Mouse (Mus musculus) gastrocnemius, adult 8-10 months (tissue): ENCODE measurements around the gene Akr1b10. TPM values are rescaled to one million over a fixed set of nuclear protein-coding genes. Genes with fewer than 3 reads are reported as not detected.
"Not testable (repeated sequence)": the region's sequence is repeated elsewhere in the genome, so short reads cannot be mapped to it uniquely, and the experiment has no call there.

Source experiments
- DNase-seq, 2 experiments: peaks; one replicate each; pipeline ENCODE4 v3.0.0; 2022; ENCODE audit warnings: low spot score in 2 of 2
- total RNA-seq, 4 experiments: library from RNA; stranded (reverse); gene quantifications; 2 replicates each; pipeline ENCODE4 v1.2.4; 2022

Gene Akr1b10
- total RNA-seq, 4 experiments from 2014 or later, result 45.7 to 56.7 (median 53.0) TPM

DNA sequence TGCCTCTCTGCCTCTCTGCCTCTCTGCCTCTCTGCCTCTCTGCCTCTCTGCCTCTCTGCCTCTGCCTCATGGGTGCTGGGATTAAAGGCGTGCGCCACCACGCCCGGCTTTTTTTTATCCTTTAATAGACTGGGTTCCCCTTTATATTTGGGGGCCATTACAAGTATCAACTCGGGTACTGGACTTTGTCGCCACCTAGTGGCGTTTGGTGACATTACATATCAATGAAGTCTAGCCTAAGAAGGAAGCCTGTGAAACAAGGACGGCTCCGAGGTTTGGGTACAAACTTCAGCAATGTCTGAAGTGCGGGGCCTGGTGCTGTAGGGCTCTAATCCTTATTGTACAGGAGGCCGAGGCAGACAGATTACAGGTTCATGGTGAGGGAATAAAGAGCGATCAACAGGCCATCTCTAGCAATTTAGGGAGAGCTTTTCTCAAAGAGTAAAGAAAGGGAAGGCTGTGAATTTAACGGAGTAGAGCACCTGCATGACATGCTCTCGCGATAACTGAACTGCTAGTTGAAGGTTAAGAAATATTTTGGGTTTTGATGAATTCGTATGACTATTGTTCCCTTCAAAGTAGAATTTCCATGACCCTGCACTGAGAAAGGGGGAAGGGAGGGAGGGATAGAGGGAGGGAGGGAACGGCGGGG lies 12.2 kb upstream of the Akr1b10 start:
- DNase-seq, result peak; percentile 58 to 61

- DNase-seq, result no peak
Observed at GRCm38 (mm10) chr6:34373841-34374240, 10.2 kb upstream of the Akr1b10 start.

DNA sequence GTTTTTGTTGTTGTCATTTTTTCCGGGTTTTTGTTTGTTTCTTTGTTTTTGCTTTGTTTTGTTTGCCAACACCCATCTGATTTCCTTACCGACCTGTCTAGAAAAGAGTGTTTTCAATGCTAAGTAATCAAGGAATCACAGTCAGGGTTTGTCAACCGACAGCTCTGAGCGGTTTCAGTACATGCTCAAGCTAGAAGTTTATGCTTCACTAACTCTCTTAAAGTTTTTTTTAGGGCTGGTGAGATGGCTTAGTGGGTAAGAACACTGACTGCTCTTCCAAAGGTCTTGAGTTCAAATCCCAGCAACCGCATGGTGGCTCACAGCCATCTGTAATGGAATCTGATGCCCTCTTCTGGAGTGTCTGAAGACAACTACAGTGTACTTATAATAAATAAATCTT lies 8.1 kb upstream of the Akr1b10 start:
- not testable (repeated sequence) for DNase-seq

DNA sequence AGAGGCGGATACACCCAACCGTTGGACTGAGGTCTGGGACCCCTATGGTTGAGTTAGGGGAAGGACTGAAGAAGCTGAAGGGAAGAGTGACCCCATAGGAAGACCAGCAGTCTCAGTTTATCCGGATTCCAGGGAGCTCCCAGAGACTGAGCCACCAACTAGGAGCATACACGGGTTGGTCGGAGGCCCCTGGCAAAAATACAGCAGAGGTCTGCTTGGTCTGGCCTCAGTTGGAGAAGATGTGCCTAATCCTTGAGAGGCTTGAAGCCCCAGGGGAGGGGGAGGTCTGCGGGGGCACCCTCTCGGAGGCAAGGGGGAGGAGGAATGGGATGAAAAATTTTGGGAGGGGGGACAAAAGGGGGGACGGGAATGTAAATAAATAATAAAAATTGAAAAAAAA lies 617 bp upstream of the Akr1b10 start:
- DNase-seq, result no peak

DNA sequence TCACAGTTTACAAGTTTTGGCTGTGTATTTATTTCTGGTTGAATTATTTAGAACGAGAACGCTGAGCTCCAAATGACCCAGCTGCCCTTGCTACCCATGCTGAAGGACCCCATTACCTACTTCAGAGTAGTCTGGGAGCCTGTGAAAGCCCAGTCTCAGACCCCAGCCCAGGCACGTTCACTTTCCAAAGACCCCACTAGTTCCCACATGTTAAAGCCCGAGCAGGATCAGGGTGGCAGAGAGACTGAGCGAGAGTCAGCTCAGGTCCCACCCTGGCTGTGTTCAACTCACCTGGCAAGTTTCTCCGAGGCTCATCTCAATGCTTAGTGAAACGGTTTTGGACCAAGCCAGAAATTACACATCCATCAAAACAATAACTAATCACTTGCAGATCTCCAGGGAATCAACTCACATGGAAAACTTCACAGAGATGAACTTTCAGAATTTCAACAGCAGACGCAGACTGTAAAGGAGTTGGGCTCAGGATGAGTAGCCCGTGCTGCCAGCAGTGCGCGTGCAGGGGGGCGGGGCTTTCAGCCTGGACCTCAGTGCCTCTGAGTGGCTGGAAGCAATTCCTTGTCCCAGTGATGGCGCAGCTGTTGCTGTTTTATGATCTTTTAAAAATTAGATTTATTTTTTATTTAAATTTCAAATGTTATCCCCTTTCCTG lies 818 bp downstream of the Akr1b10 start:
- DNase-seq, result peak in 1 of 2 experiments; percentile 44

- DNase-seq, result no peak
Observed at GRCm38 (mm10) chr6:34388420-34389156, 4.6 kb downstream of the Akr1b10 start.

DNA sequence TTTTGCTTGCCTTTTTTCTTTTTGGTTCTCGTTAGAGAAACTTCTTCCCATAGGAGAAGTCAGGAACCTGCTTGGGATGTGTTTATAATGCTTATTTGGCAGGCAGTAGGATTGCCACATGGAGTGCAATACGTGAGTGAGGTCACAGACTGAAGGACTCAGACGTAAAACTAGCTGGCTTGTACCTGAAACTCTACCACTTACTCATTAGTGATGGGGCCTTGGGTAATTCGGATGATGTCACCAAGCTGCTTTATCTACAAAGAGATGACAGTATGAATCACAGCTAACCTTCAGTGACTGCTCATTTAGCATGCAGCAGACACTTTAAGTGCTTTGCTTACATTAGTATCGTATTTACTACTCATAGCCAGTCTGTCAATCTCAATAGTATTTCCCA lies 11.9 kb downstream of the Akr1b10 start:
- no peak for DNase-seq

DNA sequence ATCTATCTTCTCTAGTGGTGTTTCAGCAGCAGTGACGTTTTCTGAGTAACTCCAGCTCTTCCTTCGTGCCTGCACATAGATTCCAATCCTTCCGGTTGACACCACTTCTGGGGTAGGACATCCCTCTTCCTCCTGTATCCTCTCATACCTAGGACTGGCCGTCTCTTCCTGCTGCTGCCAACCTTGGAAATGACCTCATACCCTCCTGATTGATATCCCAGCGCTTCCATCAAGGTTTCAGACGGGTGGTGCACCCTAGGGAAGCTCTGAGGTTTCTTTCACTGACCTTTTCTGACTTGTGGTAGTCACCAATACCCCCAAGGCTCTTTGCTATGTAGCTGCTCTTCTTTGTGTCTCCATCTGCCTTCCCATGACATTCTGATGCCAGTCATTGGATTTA lies 14.4 kb downstream of the Akr1b10 start:
- no peak for DNase-seq

- DNase-seq, result no peak
Observed at GRCm38 (mm10) chr6:34399606-34400220, 15.7 kb downstream of the Akr1b10 start.

GRCm38 (mm10) chr6:34400696-34401095 lies 16.7 kb downstream of the Akr1b10 start:
- DNase-seq, result no peak

GRCm38 (mm10) chr6:34406746-34407145 lies 22.7 kb downstream of the Akr1b10 start:
- no peak for DNase-seq

- no peak for DNase-seq
Observed at GRCm38 (mm10) chr6:34407403-34407802, 23.4 kb downstream of the Akr1b10 start.

- no peak for DNase-seq
Observed at GRCm38 (mm10) chr6:34412023-34412422, 28.0 kb downstream of the Akr1b10 start, which contains the start of gene Akr1b7. Akr1b7 (plus strand) TSS chr6:34412334.

DNA sequence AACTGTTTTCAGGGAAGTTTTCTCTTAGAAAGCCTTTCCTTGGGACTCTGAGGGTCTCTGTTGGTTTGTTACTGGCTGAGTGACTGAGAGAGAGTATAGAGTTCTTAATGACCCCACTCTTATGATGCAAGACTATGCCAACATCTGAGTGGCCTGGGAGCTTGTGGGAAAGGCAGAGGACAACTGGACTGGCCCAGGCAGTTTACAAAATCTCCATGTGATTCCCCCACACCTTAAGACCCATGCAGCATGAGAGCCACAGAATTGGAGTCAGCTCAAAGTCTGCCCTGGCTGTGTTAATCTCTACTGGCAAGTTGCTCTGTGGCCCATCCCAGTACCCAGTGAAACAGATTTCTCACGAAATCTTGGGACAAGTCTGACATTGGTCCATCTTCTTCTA lies 28.7 kb downstream of the Akr1b10 start:
- DNase-seq, result no peak

- not testable (repeated sequence) for DNase-seq
Observed at GRCm38 (mm10) chr6:34413386-34413785, 29.4 kb downstream of the Akr1b10 start.

- DNase-seq, result no peak
Observed at GRCm38 (mm10) chr6:34416521-34416920, 32.5 kb downstream of the Akr1b10 start.

- DNase-seq, result no peak
Observed at GRCm38 (mm10) chr6:34419071-34419470, 35.1 kb downstream of the Akr1b10 start.

DNA sequence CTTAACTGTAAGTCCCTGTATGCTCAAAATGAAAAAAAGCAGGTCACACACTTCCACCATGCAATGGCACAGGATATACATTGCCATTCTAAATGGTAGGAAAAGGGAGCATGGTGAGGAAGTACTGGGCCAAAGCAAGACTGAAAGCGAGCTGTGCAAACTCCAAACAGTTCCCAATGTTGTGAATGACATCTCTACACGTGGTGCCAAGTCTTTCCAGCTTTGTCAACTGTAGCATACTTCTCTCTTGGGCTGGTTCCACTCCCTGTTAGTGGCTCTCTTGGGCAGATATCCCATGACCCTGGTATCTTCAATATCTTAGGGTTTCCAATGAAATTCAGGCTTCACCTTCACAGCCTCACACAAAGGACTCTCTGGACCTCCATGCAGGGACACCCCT lies 55.0 kb downstream of the Akr1b10 start:
- DNase-seq, result no peak

- DNase-seq, result no peak
Observed at GRCm38 (mm10) chr6:34441556-34442257, 57.7 kb downstream of the Akr1b10 start.

- no peak for DNase-seq
Observed at GRCm38 (mm10) chr6:34443791-34444190, 59.8 kb downstream of the Akr1b10 start.
